Mouse (Mus musculus): Measurements from ENCODE around the gene Nit2. TPM values are rescaled to one million over a fixed set of nuclear protein-coding genes. Genes with fewer than 3 reads are reported as not detected.

The Nit2 gene
- polyA plus RNA-seq (2017; shearing (Covaris generic)): 14.4 TPM

GRCm38 (mm10) chr16:57166611-57167513 is at the start of gene Nit2:
Gene Nit2 (minus strand): TSS chr16:57167341.

GRCm38 (mm10) chr16:57120913-57121815 is 46.0 kb downstream of the Nit2 start, which contains the start of gene Tomm70a:
Gene Tomm70a (plus strand): TSS chr16:57121703.

Other genes starting within 250 kb of the Nit2 start
- not detected for gene Lnp1, start 239.3 kb downstream of the Nit2 start, polyA plus RNA-seq (2017; shearing (Covaris generic))
- not detected for gene Tmem45a2, start 96.0 kb downstream of the Nit2 start, polyA plus RNA-seq (2017; shearing (Covaris generic))
- 38.7 TPM for gene Tomm70a, start 45.6 kb downstream of the Nit2 start, polyA plus RNA-seq (2017; shearing (Covaris generic))
- 40.7 TPM for gene Tbc1d23, start 64.2 kb upstream of the Nit2 start, polyA plus RNA-seq (2017; shearing (Covaris generic))
- gene Tmem30c, start 125.5 kb upstream of the Nit2 start, polyA plus RNA-seq (2017; shearing (Covaris generic)): 0.50 TPM
- 11.1 TPM for gene Filip1l, start 185.8 kb upstream of the Nit2 start, polyA plus RNA-seq (2017; shearing (Covaris generic))

Data from effector memory CD4-positive, alpha-beta T cell, adult 7 months (primary cell).